Mouse (Mus musculus) heart, embryonic 14.5 days (tissue): Measurements from ENCODE around the gene Nphp4. TPM values are rescaled to one million over a fixed set of nuclear protein-coding genes. Genes with fewer than 3 reads are reported as not detected.

ENCODE experiments used
- ATAC-seq: fragments of 200-750 bp; cut with Nextera tagmentation; 2 replicates; pipeline ENCODE4 v1.8.0; 2017; ENCODE audit warnings: low read depth, moderate TSS enrichment; ENCODE audit not compliant: insufficient number of reproducible peaks, insufficient read depth, low FRiP score
- H3K27ac ChIP-seq, 2 experiments: fragments of 200-500 bp in 1 of 2; fragments of 300-500 bp in 1 of 2; sonication (generic) in 1 of 2; replicated peaks in 1 of 2; 2 replicates each; pipeline ENCODE4 v1.5.1; 2012 to 2014; ENCODE audit warnings: low read depth in 2 of 2, low read length in 2 of 2, control low read depth in 1 of 2, mild to moderate bottlenecking in 1 of 2, mixed read lengths in 1 of 2; ENCODE audit not compliant: control insufficient read depth in 1 of 2, insufficient read depth in 1 of 2
- H3K27me3 ChIP-seq: fragments of 300-500 bp; sonication (generic); 2 replicates; pipeline ENCODE4 v1.6.1; 2014; ENCODE audit warnings: mild to moderate bottlenecking, low read length, control low read depth; ENCODE audit not compliant: control insufficient read depth, insufficient read depth
- H3K36me3 ChIP-seq: fragments of 300-500 bp; sonication (generic); 2 replicates; pipeline ENCODE4 v1.6.1; 2014; ENCODE audit warnings: mild to moderate bottlenecking, control low read depth, low read length, mixed read lengths; ENCODE audit not compliant: control insufficient read depth, insufficient read depth
- H3K4me1 ChIP-seq, 2 experiments: fragments of 200-500 bp in 1 of 2; fragments of 300-500 bp in 1 of 2; sonication (generic) in 1 of 2; 2 replicates each; pipeline ENCODE4 v1.6.1; 2012 to 2014; ENCODE audit warnings: low read length in 2 of 2, control low read depth in 1 of 2, mixed read lengths in 1 of 2; ENCODE audit not compliant: control insufficient read depth in 2 of 2, insufficient read depth in 2 of 2
- H3K4me2 ChIP-seq: fragments of 300-500 bp; sonication (generic); 2 replicates; pipeline ENCODE4 v1.6.1; 2014; ENCODE audit warnings: mild to moderate bottlenecking, low read length
- H3K4me3 ChIP-seq, 2 experiments: fragments of 200-500 bp in 1 of 2; fragments of 300-500 bp in 1 of 2; sonication (generic) in 1 of 2; 2 replicates each; pipeline ENCODE4 v1.5.1; 2012 to 2014; ENCODE audit warnings: low read length in 2 of 2, mild to moderate bottlenecking in 2 of 2, control low read depth in 1 of 2, low read depth in 1 of 2, moderate library complexity in 1 of 2; ENCODE audit not compliant: control insufficient read depth in 1 of 2, insufficient read depth in 1 of 2
- H3K9ac ChIP-seq: fragments of 300-500 bp; sonication (generic); 2 replicates; pipeline ENCODE4 v1.6.1; 2014; ENCODE audit warnings: mild to moderate bottlenecking, low read length
- H3K9me3 ChIP-seq: fragments of 300-500 bp; sonication (generic); 2 replicates; pipeline ENCODE4 v1.6.1; 2016; ENCODE audit warnings: low read length, control low read depth; ENCODE audit not compliant: control insufficient read depth
- WGBS: fragments of 180-500 bp; shearing (Covaris S2); extraction: QIAGEN DNeasy Blood & Tissue Kit; methylation state at CpG from one replicate; pipeline ENCODE4 v1.1.7; 2014; 5-methylcytosine and 5-hydroxymethylcytosine counted together
- polyA plus RNA-seq: library from polyadenylated mRNA; unstranded; fragments of >200 nt; fragmentation: Nextera tagmentation; extraction: Ambion mirVana; gene quantifications from 2 replicates; pipeline ENCODE4 v1.2.1, GENCODE M21; 2014

Nphp4 gene
- polyA plus RNA-seq, result 1.1 and 1.5 TPM in 2 replicates

- ATAC-seq, result no peak
- 5% methylated on average over 18 of the region's 18 CpGs for WGBS
- Histone ChIP-seq H3K4me1 (peaks cover 6 to 7% of the 10 kb centered on the region in 2 experiments), H3K4me2 (peak within 1 kb of the TSS; percentile 87), H3K36me3 (no peaks in the 10 kb centered on the region), H3K9ac (peak within 1 kb of the TSS; percentile 86), H3K27ac (peak within 1 kb of the TSS in 1 of 2 experiments; percentile 64; a peak in 1 of 4 replicates), H3K4me3 (peak within 1 kb of the TSS; percentile 84 to 90), H3K9me3 (peaks cover 8% of the 10 kb centered on the region), H3K27me3 (peaks cover 17% of the 10 kb centered on the region)
Observed at GRCm38 (mm10) chr4:152476427-152477023, at the start of gene Nphp4. Gene Nphp4 (plus strand): TSS chr4:152476706.

GRCm38 (mm10) chr4:152428259-152428658, 48.2 kb upstream of the Nphp4 start:
- H3K4me3 ChIP-seq, result no peak overlapping the region
- no peak overlapping the region for H3K9ac ChIP-seq
- no peak overlapping the region for H3K27ac ChIP-seq
- H3K9me3 ChIP-seq, result no peaks in the 10 kb centered on the region
- whole genome bisulfite sequencing, result 44% methylated on average over 8 of the region's 8 CpGs
- no peaks in the 10 kb centered on the region for H3K36me3 ChIP-seq
- H3K4me2 ChIP-seq, result no peak overlapping the region
- H3K27me3 ChIP-seq, result no peaks in the 10 kb centered on the region; the same call in 1 of the 2 replicates
- ATAC-seq, result no peak
- no peaks in the 10 kb centered on the region for H3K4me1 ChIP-seq

GRCm38 (mm10) chr4:152432308-152432707, 44.2 kb upstream of the Nphp4 start:
- Histone ChIP-seq H3K4me2 (no peak overlapping the region), H3K27me3 (peaks cover 11% of the 10 kb centered on the region), H3K4me1 (peaks cover 0 to 3% of the 10 kb centered on the region in 2 experiments; a peak in 1 of 4 replicates), H3K4me3 (no peak overlapping the region), H3K36me3 (no peaks in the 10 kb centered on the region), H3K27ac (no peak overlapping the region), H3K9me3 (no peaks in the 10 kb centered on the region), H3K9ac (no peak overlapping the region)
- 46% methylated on average over 5 of the region's 5 CpGs for WGBS
- ATAC-seq, result no peak

GRCm38 (mm10) chr4:152434836-152435235, 41.7 kb upstream of the Nphp4 start:
- H3K27ac ChIP-seq, result no peak overlapping the region
- H3K4me2 ChIP-seq, result peak overlapping the region; percentile 56
- peaks cover 11% of the 10 kb centered on the region for H3K27me3 ChIP-seq
- no peaks in the 10 kb centered on the region for H3K9me3 ChIP-seq
- no peak overlapping the region for H3K9ac ChIP-seq
- WGBS, result 3% methylated on average over 9 of the region's 9 CpGs
- H3K36me3 ChIP-seq, result no peaks in the 10 kb centered on the region
- no peak overlapping the region for H3K4me3 ChIP-seq
- H3K4me1 ChIP-seq, result peaks cover 0 to 3% of the 10 kb centered on the region in 2 experiments; a peak in 1 of 4 replicates
- peak; percentile 57 for ATAC-seq

GRCm38 (mm10) chr4:152435255-152435654, 41.3 kb upstream of the Nphp4 start:
- no peak overlapping the region for H3K9ac ChIP-seq
- WGBS, result 11% methylated on average over 10 of the region's 10 CpGs
- H3K27me3 ChIP-seq, result peaks cover 11% of the 10 kb centered on the region
- peak overlapping the region; percentile 56 for H3K4me2 ChIP-seq
- H3K9me3 ChIP-seq, result no peaks in the 10 kb centered on the region
- no peak overlapping the region for H3K27ac ChIP-seq
- no peaks in the 10 kb centered on the region for H3K36me3 ChIP-seq
- peaks cover 0 to 3% of the 10 kb centered on the region in 2 experiments; a peak in 1 of 4 replicates for H3K4me1 ChIP-seq
- no peak overlapping the region for H3K4me3 ChIP-seq
- ATAC-seq, result no peak

GRCm38 (mm10) chr4:152440882-152441281, 35.6 kb upstream of the Nphp4 start:
- 58% methylated on average over 9 of the region's 9 CpGs for WGBS

GRCm38 (mm10) chr4:152441536-152441935, 35.0 kb upstream of the Nphp4 start:
- WGBS, result 31% methylated on average over 9 of the region's 9 CpGs
- no peaks in the 10 kb centered on the region for H3K9me3 ChIP-seq
- H3K27me3 ChIP-seq, result no peaks in the 10 kb centered on the region
- ATAC-seq, result no peak
- H3K4me2 ChIP-seq, result no peak overlapping the region
- H3K36me3 ChIP-seq, result no peaks in the 10 kb centered on the region
- no peak overlapping the region for H3K9ac ChIP-seq
- H3K27ac ChIP-seq, result no peak overlapping the region
- H3K4me3 ChIP-seq, result no peak overlapping the region
- no peaks in the 10 kb centered on the region; a peak in 2 of 4 replicates for H3K4me1 ChIP-seq

More at GRCm38 (mm10) chr4:152440882-152441281, 35.6 kb upstream of the Nphp4 start:
- no peak overlapping the region for H3K9ac ChIP-seq
- H3K27me3 ChIP-seq, result no peaks in the 10 kb centered on the region
- H3K4me1 ChIP-seq, result no peaks in the 10 kb centered on the region; a peak in 2 of 4 replicates
- H3K36me3 ChIP-seq, result no peaks in the 10 kb centered on the region
- no peak for ATAC-seq
- no peak overlapping the region for H3K4me3 ChIP-seq
- no peak overlapping the region for H3K27ac ChIP-seq
- no peak overlapping the region for H3K4me2 ChIP-seq
- no peaks in the 10 kb centered on the region for H3K9me3 ChIP-seq

GRCm38 (mm10) chr4:152446178-152446577, 30.3 kb upstream of the Nphp4 start:
- Histone ChIP-seq H3K27me3 (no peaks in the 10 kb centered on the region), H3K4me2 (no peak overlapping the region), H3K4me1 (no peaks in the 10 kb centered on the region; a peak in 2 of 4 replicates), H3K27ac (no peak overlapping the region), H3K4me3 (no peak overlapping the region), H3K9ac (no peak overlapping the region), H3K36me3 (no peaks in the 10 kb centered on the region), H3K9me3 (no peaks in the 10 kb centered on the region)
- ATAC-seq, result no peak
- WGBS, result 69% methylated on average over 10 of the region's 10 CpGs
